Mouse (Mus musculus) MEL (cell line): ENCODE data around the gene Slc4a4.

Experiments used
- CHD2 ChIP-seq: IDR thresholded peaks from 2 replicates; pipeline ENCODE4 v1.6.1; 2011; ENCODE audit warnings: low read length, improper control_type of control experiment
- NRF1 ChIP-seq: IDR thresholded peaks from 2 replicates; pipeline ENCODE4 v1.6.1; 2014; ENCODE audit warnings: low read depth, mild to moderate bottlenecking, inconsistent platforms, low read length, improper control_type of control experiment, moderate library complexity; ENCODE audit not compliant: poor library complexity, insufficient read depth, severe bottlenecking

DNA sequence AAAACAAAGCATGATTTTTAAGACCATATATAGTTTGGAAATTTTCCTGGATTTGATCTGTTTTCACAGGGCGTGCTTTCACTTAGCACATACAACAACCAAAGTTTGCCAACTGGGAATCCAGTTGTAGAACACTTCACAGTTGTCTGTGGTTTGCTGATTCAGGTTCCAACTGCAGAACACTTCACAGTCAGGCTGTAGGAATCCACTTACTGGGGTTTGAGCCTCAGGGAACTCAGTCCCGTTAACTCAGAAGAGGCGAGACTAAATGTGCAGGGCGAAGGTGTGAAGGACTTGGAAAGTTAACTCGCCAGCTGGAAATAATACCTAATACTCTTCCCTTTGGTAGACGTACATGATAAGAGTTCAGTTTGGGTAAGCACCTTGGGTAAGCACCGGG lies 345.7 kb downstream of the Slc4a4 start:
- TF ChIP-seq NRF1 = no peak
- TF ChIP-seq CHD2 = no peak
